In the genomic region with DNA sequence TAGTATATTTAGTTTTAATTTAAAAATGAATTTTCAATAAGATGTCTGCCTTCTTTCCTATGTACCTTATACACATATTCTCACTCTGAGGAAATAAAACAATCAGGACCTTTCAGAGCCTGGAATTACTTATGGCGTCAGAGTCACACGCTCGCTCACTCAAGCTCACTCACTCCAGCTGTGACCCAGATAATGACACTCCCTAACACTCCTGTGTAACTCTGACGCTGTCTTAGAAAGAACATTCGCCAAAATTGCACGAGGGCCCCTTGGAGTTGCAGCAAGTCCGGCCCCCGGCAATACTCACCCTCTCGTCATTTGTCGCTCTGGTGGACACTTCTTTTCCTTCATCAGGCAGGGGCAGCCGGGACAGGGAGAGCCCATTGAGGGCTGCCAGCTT, we compare ENCODE assay signal across 24 mouse cellular contexts. TPM values are rescaled to one million over a fixed set of nuclear protein-coding genes. Genes with fewer than 3 reads are reported as not detected.
DNase-seq lines count a peak whose midpoint lies in the region; ATAC-seq and TF ChIP-seq lines count a peak whose summit lies in the region.
"Had no signal": no experiment of that assay in that cellular context is flagged by ENCODE, and none has a peak within 500 bp of the region (broad histone marks: within the 10 kb centered on the region; RNA-seq: fewer than 3 reads in every experiment).

No protein-coding gene starts in this region.

- no peak for TF ChIP-seq EP300 in heart, postnatal 0 days (IDR thresholded peaks at IDR 0.05; ENCODE audit: low read depth)

- peaks cover 9% of the 10 kb centered on the region for H3K4me1 ChIP-seq in heart, embryonic 11.5 days (ENCODE audit: control insufficient read depth, insufficient read depth, low read length)
- H3K4me1 ChIP-seq in heart, postnatal 0 days (ENCODE audit: control insufficient read depth, insufficient read depth): peaks cover 9% of the 10 kb centered on the region
- peaks cover 6% of the 10 kb centered on the region; the same call in 1 of the 2 replicates for H3K4me1 ChIP-seq in lung, embryonic 16.5 days (replicated peaks; ENCODE audit: control insufficient read depth, insufficient read depth, low read length)
- H3K4me1 ChIP-seq in lung, adult 2 months (ENCODE audit: control insufficient read depth, insufficient read depth, low read length): no peaks in the 10 kb centered on the region
- H3K4me1 ChIP-seq: forebrain, embryonic 12.5 days; hindbrain, embryonic 15.5 days; limb, embryonic 15.5 days had no signal

- peak overlapping the region; percentile 55 for H3K4me2 ChIP-seq in heart, embryonic 11.5 days
- peak overlapping the region; percentile 24; the same call in 1 of the 2 replicates for H3K4me2 ChIP-seq in heart, postnatal 0 days (ENCODE audit: low read depth, low read length)
- no peak overlapping the region for H3K4me2 ChIP-seq in lung, embryonic 16.5 days (ENCODE audit: low read depth, low read length)
- H3K4me2 ChIP-seq: embryonic facial prominence, embryonic 13.5 days; forebrain, embryonic 12.5 days; hindbrain, embryonic 15.5 days; limb, embryonic 15.5 days had no signal

- no peak for TF ChIP-seq CTCF in heart, postnatal 0 days (IDR thresholded peaks at IDR 0.05; ENCODE audit: low read depth)
- TF ChIP-seq CTCF in lung, adult 2 months (IDR thresholded peaks at IDR 0.05; ENCODE audit: insufficient read depth, low read length): no peak

- intact Hi-C loops in heart, postnatal 14 days (cut with DNase I): no loop called here

- no peak for DNase-seq in heart, postnatal 4 days
- peak; percentile 11 for DNase-seq in heart, postnatal 0 days (ENCODE audit: low spot score)
- no peak for DNase-seq in heart, postnatal 14 days
- DNase-seq in lung, adult 2 months: no peak
- peak; percentile 26 for DNase-seq in Muller cell, postnatal 12 days (ENCODE audit: inconsistent ontology term)
- no peak for DNase-seq in adrenal gland, postnatal 36 days
- DNase-seq: adrenal gland, postnatal 14 days; cerebellum, adult 8-10 months; cerebellum, postnatal 36 days; embryo, embryonic 11 days; gastrocnemius, postnatal 36 days; kidney, adult 8-10 months; left cerebral cortex, postnatal 4 days; midbrain, embryonic 14.5 days; right cerebral cortex, postnatal 25 days; spleen, adult 18-20 months had no signal

- H3K9ac ChIP-seq in heart, embryonic 11.5 days (ENCODE audit: low read depth, low read length): no peak overlapping the region
- no peak overlapping the region for H3K9ac ChIP-seq in heart, postnatal 0 days (replicated peaks; ENCODE audit: low read depth, low read length)
- H3K9ac ChIP-seq in lung, embryonic 16.5 days (ENCODE audit: low read length): no peak overlapping the region
- H3K9ac ChIP-seq: embryonic facial prominence, embryonic 13.5 days; forebrain, embryonic 12.5 days; hindbrain, embryonic 15.5 days; limb, embryonic 15.5 days; liver, embryonic 14.5 days had no signal

- no peak; the same call in 1 of the 2 replicates for ATAC-seq in heart, embryonic 11.5 days (replicated peaks; ENCODE audit: insufficient number of reproducible peaks, low FRiP score, low TSS enrichment)
- peak; percentile 64 for ATAC-seq in heart, postnatal 0 days (ENCODE audit: insufficient read depth, low read depth)
- ATAC-seq in lung, embryonic 16.5 days (ENCODE audit: low read depth): peak; percentile 42; the same call in 1 of the 2 replicates

- peak overlapping the region; percentile 66 for H3K27ac ChIP-seq in heart, embryonic 11.5 days (ENCODE audit: low read depth, low read length)
- peak overlapping the region; percentile 41; the same call in 1 of the 2 replicates for H3K27ac ChIP-seq in heart, postnatal 0 days (ENCODE audit: low read depth)
- no peak overlapping the region for H3K27ac ChIP-seq in lung, embryonic 16.5 days (ENCODE audit: low read length)
- H3K27ac ChIP-seq: embryonic facial prominence, embryonic 13.5 days; forebrain, embryonic 12.5 days; hindbrain, embryonic 15.5 days; limb, embryonic 15.5 days; liver, embryonic 14.5 days had no signal

- no peak for TF ChIP-seq POLR2A in lung, adult 2 months (IDR thresholded peaks at IDR 0.05; ENCODE audit: borderline replicate concordance, extremely low read depth, low read depth, low read length)

- no peaks in the 10 kb centered on the region for H3K9me3 ChIP-seq in heart, embryonic 11.5 days (replicated peaks; ENCODE audit: control insufficient read depth, low read length)
- no peaks in the 10 kb centered on the region for H3K9me3 ChIP-seq in heart, postnatal 0 days (replicated peaks; ENCODE audit: control insufficient read depth, low read length)
- H3K9me3 ChIP-seq in lung, embryonic 16.5 days (ENCODE audit: control insufficient read depth, low read length): no peaks in the 10 kb centered on the region
- H3K9me3 ChIP-seq: embryonic facial prominence, embryonic 13.5 days; forebrain, embryonic 12.5 days; hindbrain, embryonic 15.5 days; limb, embryonic 15.5 days had no signal

- H3K36me3 ChIP-seq in heart, embryonic 11.5 days (ENCODE audit: control insufficient read depth, insufficient read depth, low read length): peaks cover 14% of the 10 kb centered on the region; the same call in 1 of the 2 replicates
- H3K36me3 ChIP-seq in heart, postnatal 0 days (replicated peaks; ENCODE audit: control insufficient read depth, insufficient read depth, low read length): peaks cover 59% of the 10 kb centered on the region
- peaks cover 17% of the 10 kb centered on the region; the same call in 1 of the 2 replicates for H3K36me3 ChIP-seq in lung, embryonic 16.5 days (ENCODE audit: control insufficient read depth, insufficient read depth, low read length)

- no peaks in the 10 kb centered on the region for H3K27me3 ChIP-seq in heart, embryonic 11.5 days (ENCODE audit: control insufficient read depth, insufficient read depth, low read length)
- H3K27me3 ChIP-seq in heart, postnatal 0 days (ENCODE audit: control insufficient read depth, insufficient read depth, low read length): no peaks in the 10 kb centered on the region
- no peaks in the 10 kb centered on the region for H3K27me3 ChIP-seq in lung, embryonic 16.5 days (ENCODE audit: control insufficient read depth, insufficient read depth, low read depth, low read length)
- H3K27me3 ChIP-seq: embryonic facial prominence, embryonic 13.5 days; forebrain, embryonic 12.5 days; hindbrain, embryonic 15.5 days; limb, embryonic 15.5 days had no signal

- H3K4me3 ChIP-seq in heart, embryonic 11.5 days (ENCODE audit: low read depth, low read length): peak overlapping the region; percentile 12; the same call in 1 of the 2 replicates
- H3K4me3 ChIP-seq in heart, postnatal 0 days (ENCODE audit: low read depth, low read length): no peak overlapping the region
- H3K4me3 ChIP-seq in lung, embryonic 16.5 days (ENCODE audit: low read length): no peak overlapping the region
- no peak overlapping the region for H3K4me3 ChIP-seq in lung, adult 2 months (replicated peaks; ENCODE audit: extremely low read depth, low read depth, low read length)
- H3K4me3 ChIP-seq: embryonic facial prominence, embryonic 13.5 days; erythroblast, embryonic 14.5 days; forebrain, embryonic 12.5 days; hindbrain, embryonic 15.5 days; limb, embryonic 15.5 days had no signal

- 40% methylated on average over 11 of the region's 11 CpGs for WGBS in heart, embryonic 11.5 days (ENCODE audit: insufficient replicate concordance)
- WGBS in heart, postnatal 0 days: 33% methylated on average over 11 of the region's 11 CpGs
- WGBS in lung, embryonic 16.5 days: 59% methylated on average over 11 of the region's 11 CpGs
- 62% methylated on average over 11 of the region's 11 CpGs for WGBS in lung, adult 2 months

RNA-seq across cellular contexts. Expression of a gene that starts 54.0 kb away (rescaled TPM):
- 10.4 and 13.0 TPM in 2 replicates for polyA plus RNA-seq in heart, embryonic 11.5 days (2014; fragmentation: Nextera tagmentation; extraction: Ambion mirVana)
- total RNA-seq in heart, postnatal 4 days (2021): 10 to 100 TPM; 31.1 to 35.9 TPM
- total RNA-seq in heart, postnatal 0 days (2014; rRNA removed; ENCODE audit: low replicate concordance): 8.7 and 16.0 TPM in 2 replicates
- polyA plus RNA-seq in heart, postnatal 0 days (2015; fragmentation: Nextera tagmentation; extraction: Ambion mirVana): 5.4 and 6.0 TPM in 2 replicates
- 10 to 100 TPM; 21.6 to 22.5 TPM for total RNA-seq in heart, postnatal 14 days (2021)
- polyA plus RNA-seq in lung, embryonic 16.5 days (2015; fragmentation: Nextera tagmentation; extraction: Ambion mirVana): 8.4 and 9.5 TPM in 2 replicates
- polyA plus RNA-seq in lung, adult 2 months (2012; rRNA removed): 29.0 and 38.6 TPM in 2 replicates
- total RNA-seq in adrenal gland, postnatal 36 days (2021): 10 to 100 TPM; 20.2 to 23.6 TPM
- polyA plus RNA-seq: erythroblast, embryonic 14.5 days had no signal

RNA-seq across cellular contexts. Expression of a gene that starts 55.2 kb away (rescaled TPM):
- 11.8 and 14.6 TPM in 2 replicates for polyA plus RNA-seq in heart, embryonic 11.5 days (2014; fragmentation: Nextera tagmentation; extraction: Ambion mirVana)
- total RNA-seq in heart, postnatal 4 days (2021): 10 to 100 TPM in 1 of 2 experiments, 1 to 10 TPM in 1; 9.8 to 10.6 TPM
- total RNA-seq in heart, postnatal 0 days (2014; rRNA removed; ENCODE audit: low replicate concordance): 3.3 and 7.2 TPM in 2 replicates
- polyA plus RNA-seq in heart, postnatal 0 days (2015; fragmentation: Nextera tagmentation; extraction: Ambion mirVana): 8.7 and 9.7 TPM in 2 replicates
- 1 to 10 TPM; 5.9 TPM for total RNA-seq in heart, postnatal 14 days (2021)
- polyA plus RNA-seq in lung, embryonic 16.5 days (2015; fragmentation: Nextera tagmentation; extraction: Ambion mirVana): 15.3 and 16.8 TPM in 2 replicates
- polyA plus RNA-seq in lung, adult 2 months (2012; rRNA removed): 2.5 and 4.1 TPM in 2 replicates
- 1 to 10 TPM; 8.4 to 9.8 TPM for total RNA-seq in adrenal gland, postnatal 36 days (2021)

Comparison
In these comparisons a context has a peak if more than half of its experiments do, and no peak if none do; other contexts are left out.
1. DNase-seq: peak in heart, postnatal 0 days (single experiment) and Muller cell, postnatal 12 days (single experiment); none in heart, postnatal 4 days (single experiment), heart, postnatal 14 days (0 of 2), lung, adult 2 months (single experiment) and adrenal gland, postnatal 36 days (0 of 2).